Mouse (Mus musculus): ENCODE measurements at regions not wholly inside any gene's neighbourhood (a gene's known extent, or its start where the extent isn't known, plus 50 kb on each side); places are given as distances from the start of the nearest gene placed in this dataset.
A peak's percentile ranks its signal among the peaks of the same experiment; 100 is the strongest.

DNA sequence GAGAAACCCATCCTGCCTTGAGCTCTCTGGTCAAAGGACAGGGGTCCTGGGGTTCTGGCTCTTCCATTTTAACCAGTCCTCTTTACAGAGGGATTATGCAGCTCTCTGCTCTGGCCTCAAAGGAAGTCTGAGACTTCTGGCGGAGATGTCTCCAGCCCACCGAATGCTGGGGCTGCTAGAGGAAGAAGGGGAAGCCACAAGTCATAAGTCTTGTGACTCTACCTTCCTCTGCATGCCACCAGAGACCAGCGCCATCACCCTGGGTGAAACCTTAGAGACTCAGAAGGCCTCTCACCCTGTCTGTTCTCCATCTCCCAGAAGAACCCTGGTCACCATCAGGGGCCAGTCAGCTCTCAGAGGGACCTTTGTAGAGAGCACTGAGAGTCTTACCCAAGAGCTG is 246.4 kb upstream of the Sulf2 start:
- DNase-seq (ENCODE audit: low spot score): no peak

DNA sequence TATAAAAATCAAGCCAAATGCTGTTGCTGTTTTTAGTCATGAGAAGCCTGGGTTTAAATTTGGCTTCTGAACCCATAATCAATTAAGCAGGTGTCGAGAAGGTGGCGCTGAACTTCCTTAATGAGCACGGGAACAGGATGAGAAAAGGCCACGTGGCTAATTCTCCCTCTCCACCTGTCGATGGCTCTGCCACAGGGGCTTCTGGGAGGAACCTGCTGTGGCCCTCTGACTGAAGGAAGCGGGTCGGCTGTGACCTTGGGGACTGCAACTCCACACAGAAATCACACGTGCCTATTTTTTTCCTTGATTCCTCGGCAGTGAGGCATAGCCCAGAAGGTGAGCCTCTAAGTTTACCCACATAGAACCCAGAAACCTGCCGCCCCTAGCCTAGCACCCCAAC is 244.8 kb upstream of the Sulf2 start:
- DNase-seq (ENCODE audit: low spot score): no peak

DNA sequence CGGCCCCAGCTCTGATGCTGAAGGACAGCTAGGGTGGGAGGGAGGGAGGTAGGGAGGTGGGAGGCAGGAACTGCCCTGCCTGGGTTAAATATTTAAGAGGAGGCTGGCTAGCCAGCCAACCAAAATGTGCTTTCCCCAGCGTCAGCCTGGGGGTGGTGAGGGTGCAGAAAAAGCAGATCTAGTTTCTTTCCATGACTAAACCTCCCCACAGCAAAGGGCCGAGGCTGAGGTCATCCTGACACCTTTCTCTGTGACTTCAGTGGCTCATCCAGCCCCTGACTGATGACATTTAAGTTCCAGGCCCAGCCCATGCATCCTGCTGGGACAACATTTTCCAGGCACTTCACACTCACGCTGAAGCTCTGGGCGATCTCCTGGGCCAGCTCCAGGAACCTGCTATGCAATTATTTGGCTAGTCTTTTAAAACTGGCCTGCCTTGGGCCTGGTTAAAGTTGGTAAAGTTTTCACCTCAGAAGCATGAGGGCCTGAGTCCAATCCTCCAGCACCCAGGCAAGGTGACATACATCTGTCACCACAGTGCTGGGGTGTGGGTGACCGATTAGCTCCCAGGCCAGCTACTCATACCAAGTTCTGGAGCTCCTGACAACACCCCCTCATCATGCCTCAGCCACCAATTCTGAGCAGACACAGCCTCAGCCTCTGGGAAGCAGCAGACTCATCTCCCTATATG is 243.8 kb upstream of the Sulf2 start:
- no peak for DNase-seq (ENCODE audit: low spot score)

- no peak for DNase-seq (ENCODE audit: low spot score)
Observed at GRCm38 (mm10) chr2:166398774-166399139, 243.3 kb upstream of the Sulf2 start.

DNA sequence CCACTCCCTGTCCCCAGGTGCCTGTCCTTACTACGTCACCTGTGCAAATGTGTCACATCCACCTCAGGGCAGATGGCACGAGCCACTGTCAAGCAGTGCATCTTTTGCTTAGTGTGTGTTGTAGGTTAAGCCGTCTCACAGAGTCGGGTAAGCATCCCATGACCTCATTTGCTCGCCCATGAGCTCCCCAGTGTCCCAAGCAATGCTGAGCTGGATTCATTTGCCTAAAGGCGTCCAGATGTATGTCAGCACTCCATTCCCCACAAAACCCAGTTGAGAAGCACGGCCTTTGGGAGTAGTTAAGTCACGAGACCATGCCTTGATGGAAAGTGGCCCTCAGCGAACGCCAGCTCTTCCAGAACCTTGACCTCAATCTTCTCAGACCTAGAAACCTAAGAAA is 242.7 kb upstream of the Sulf2 start:
- no peak for DNase-seq (ENCODE audit: low spot score)

- peak; percentile 30 for DNase-seq (ENCODE audit: low spot score)
Observed at GRCm38 (mm10) chr2:166394666-166395065, 239.2 kb upstream of the Sulf2 start.

DNA sequence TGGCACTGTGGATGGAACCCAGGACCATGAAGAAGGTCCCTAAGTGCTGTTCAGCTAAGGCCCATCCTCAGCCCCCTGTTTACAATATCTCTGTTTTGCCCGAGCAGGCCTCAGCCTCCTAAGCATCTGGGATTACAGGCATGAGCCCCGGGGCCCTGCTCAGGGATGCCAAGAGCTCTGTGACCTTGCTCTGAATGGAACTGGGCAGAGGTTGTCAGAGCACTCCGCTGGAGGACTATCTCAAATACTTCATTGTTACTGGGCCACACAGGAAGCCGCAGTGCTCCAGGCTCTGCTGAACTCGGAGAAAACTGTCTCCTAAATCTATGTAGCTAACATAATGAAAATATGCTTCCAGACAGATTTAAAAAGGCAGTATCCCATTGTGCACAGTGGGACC is 235.7 kb upstream of the Sulf2 start:
- no peak for DNase-seq (ENCODE audit: low spot score)

DNA sequence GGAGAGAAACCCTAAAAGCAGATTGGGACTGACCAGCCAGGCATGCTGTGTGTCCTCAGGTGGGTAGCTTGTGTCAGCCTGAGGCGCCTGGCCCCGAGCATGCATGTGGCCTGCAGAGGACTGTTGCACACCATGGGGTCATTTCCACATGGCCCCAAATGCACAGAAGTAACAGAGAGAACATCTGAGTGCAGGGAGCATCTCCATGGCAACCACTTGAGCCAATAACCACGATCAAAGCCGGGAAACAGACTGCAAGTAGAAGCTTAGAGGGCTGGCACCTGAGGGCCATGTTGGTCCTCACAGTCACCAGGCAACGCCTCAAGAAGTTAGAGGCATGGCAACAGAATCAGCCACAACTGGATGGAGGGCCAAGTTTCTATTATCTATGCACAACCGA is 232.6 kb upstream of the Sulf2 start:
- DNase-seq (ENCODE audit: low spot score): no peak

DNA sequence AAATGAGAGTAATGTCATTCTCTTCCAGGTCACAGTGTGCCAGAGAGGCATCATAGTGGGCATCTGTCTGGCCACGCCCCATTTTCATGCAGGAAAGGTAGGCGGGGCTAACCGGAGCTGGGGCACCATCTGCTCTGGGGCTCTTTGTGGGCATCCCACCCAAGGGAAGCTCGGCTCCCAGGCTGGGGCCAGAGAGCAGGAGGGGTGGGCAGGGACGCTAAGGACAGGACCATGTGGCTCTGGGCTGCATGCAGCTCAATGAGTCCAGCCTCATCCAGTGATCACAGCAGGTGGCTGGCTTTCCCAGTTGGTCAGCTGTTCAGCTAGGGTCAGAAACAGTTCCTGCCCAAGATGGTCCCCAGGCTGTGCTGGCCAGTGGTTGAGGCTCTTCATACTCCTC is 231.4 kb upstream of the Sulf2 start:
- DNase-seq (ENCODE audit: low spot score): no peak

GRCm38 (mm10) chr2:166384583-166384982 is 229.1 kb upstream of the Sulf2 start:
- DNase-seq (ENCODE audit: low spot score): no peak

DNA sequence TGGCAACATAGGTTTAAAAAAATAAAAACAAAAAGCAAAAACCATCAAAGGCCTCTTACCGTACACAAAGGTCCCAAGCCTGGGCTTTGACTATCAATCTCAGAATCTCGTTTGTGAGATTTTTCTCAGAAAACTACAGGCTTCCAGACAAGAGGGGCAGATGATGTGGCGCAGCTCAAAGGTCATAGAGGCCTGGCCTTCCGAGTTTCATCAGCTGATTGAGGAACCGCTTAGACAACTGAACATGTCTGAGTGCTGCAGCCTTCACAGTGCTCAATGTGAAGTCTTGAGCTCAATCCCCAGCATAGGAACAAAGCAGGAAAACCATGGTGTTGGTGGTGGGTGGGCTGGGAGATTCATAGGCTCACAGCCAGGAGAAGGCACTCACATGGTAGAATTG is 227.9 kb upstream of the Sulf2 start:
- DNase-seq (ENCODE audit: low spot score): no peak

DNA sequence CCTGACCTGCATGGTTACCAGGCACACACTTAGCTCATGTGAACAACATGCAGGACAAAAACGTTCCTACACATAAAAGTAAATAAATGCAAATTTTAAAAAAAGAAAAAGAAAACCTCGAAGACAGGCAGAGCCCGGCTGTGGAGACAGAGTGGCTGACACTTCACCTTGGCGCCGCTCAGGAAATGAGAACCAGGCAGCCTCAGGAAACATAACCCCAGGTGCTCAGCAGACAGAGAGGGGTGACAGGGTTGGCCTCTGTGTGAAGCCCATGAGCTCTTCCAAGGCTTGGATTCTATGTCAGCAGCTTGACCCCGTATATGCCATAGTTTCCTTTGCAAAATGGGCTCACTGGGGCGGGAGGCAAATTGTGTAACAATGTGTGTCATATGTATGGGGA is 226.7 kb upstream of the Sulf2 start:
- DNase-seq (ENCODE audit: low spot score): no peak

GRCm38 (mm10) chr2:166380854-166381253 is 225.4 kb upstream of the Sulf2 start:
- DNase-seq (ENCODE audit: low spot score): no peak

- no peak for DNase-seq (ENCODE audit: low spot score)
Observed at GRCm38 (mm10) chr2:166378325-166378724, 222.9 kb upstream of the Sulf2 start.

GRCm38 (mm10) chr2:166377329-166377728 is 221.9 kb upstream of the Sulf2 start:
- no peak for DNase-seq (ENCODE audit: low spot score)

GRCm38 (mm10) chr2:166375639-166376038 is 220.2 kb upstream of the Sulf2 start:
- DNase-seq (ENCODE audit: low spot score): no peak

DNA sequence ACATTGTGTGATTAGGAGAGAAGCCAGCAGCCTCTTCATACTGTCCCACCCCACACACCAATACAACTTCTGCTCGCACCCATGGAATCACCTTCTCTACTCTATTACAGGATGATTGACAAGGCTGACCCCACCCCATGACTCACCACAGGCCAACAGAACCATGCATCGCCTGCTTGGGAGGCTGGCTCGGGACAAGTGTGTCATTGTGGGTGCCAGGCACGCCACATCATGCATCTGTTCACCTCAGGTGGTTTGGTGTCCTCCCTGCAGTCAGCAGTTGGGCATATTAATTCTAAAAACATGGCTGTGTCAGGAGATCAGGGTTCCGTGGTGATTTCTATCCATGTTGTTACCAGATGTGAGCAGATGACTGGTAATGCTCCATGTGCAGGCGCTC is 215.3 kb upstream of the Sulf2 start:
- no peak for DNase-seq (ENCODE audit: low spot score)

DNA sequence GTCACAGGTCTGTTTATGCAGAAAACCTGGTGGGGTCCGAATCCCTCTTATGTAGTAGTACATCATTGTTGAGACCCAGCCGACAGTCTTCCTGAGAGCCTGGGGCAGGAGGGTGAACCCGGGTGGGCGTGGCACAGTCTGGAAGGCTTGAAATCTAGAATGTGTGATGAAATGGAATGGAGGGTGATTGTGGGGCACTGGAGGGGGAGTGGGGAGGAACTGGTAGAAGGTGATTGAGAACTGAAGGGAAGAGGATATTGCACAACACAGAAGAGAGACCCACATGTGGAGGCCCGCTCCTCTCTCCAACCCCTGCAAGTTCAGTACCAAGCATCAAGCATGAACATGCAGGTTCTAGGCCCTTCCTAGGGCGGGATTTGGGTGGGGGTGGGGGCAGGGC is 206.2 kb upstream of the Sulf2 start:
- DNase-seq (ENCODE audit: low spot score): no peak

- DNase-seq (ENCODE audit: low spot score): no peak
Observed at GRCm38 (mm10) chr2:166360786-166361185, 205.3 kb upstream of the Sulf2 start.

DNA sequence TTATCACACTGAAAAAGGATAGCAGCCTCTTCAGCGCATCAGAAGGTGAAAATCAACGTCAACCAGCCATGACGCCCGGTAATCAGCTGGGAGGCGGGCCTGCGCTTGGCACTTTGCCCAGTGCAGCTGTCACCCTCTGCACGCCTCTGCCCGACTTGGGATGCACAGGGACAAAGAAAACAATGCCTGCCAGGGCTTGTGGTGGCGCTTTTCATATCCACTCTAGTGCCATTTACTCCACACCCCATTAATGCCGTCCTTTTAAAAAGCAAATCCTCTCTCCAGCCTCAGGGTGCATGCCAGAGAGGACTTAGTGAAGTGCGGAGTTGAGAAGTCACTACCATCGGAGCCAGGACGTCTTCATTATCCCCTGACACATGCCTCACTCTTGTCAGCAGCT is 204.5 kb upstream of the Sulf2 start:
- no peak for DNase-seq (ENCODE audit: low spot score)

DNA sequence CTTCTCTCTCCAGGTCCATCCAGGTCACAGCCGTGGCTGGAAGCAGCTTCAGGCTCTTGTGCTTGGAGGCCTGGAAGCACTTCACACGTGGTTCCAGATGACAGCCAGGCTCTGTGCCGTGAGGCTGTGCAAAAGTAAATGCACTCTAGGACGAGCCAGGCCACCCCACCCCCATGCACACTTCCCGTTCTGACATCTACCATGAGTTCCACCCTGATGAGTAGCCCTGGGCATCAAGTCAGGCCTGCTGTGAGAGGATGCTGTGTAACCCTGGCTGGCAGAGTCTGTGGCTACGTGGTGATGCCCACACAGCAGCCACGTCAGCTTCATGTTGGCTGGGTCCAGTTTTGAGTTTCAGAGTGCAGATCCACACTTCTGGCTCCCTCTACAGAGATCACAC is 202.4 kb upstream of the Sulf2 start:
- DNase-seq (ENCODE audit: low spot score): no peak

- no peak for DNase-seq (ENCODE audit: low spot score)
Observed at GRCm38 (mm10) chr2:166355944-166356343, 200.5 kb upstream of the Sulf2 start.

- DNase-seq (ENCODE audit: low spot score): no peak
Observed at GRCm38 (mm10) chr2:166355446-166355845, 200.0 kb upstream of the Sulf2 start.

DNA sequence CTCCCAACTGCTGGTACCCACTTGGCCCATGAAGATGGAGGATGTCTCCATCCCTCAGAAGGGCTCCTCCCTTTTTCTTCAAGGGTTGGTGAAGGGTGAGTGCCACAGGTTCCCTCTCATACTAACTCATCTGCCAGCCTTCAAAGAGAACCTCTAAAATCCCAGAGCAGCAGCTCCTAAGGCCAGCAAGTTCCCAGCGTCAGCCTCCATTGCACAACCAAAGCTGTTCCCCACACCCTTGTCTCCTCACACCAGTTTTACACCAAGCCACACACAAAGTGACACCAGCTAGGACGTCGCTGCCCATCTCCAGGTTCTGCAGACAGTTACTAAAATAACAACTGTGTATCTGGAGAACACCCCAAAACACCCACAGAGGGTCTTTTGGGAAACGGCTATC is 198.9 kb upstream of the Sulf2 start:
- DNase-seq (ENCODE audit: low spot score): no peak
